Mouse (Mus musculus) intestine, postnatal 0 days (tissue): Measurements from ENCODE around the gene Hc. TPM values are rescaled to one million over a fixed set of nuclear protein-coding genes. Genes with fewer than 3 reads are reported as not detected.

Source experiments
- ATAC-seq: fragments of 200-750 bp; cut with Nextera tagmentation; 2 replicates; pipeline ENCODE4 v1.8.0; 2017; ENCODE audit warnings: mild to moderate bottlenecking, moderate TSS enrichment, moderate library complexity
- H3K27ac ChIP-seq: fragments of 300-500 bp; sonication (generic); 2 replicates; pipeline ENCODE4 v1.5.1; 2014; ENCODE audit warnings: mild to moderate bottlenecking, low read depth, low read length, moderate library complexity
- H3K27me3 ChIP-seq: fragments of 300-500 bp; sonication (generic); replicated peaks from 2 replicates; pipeline ENCODE4 v1.6.1; 2014; ENCODE audit warnings: low read length, mixed read lengths; ENCODE audit not compliant: control insufficient read depth, insufficient read depth
- H3K36me3 ChIP-seq: fragments of 300-500 bp; sonication (generic); 2 replicates; pipeline ENCODE4 v1.6.1; 2014; ENCODE audit warnings: mild to moderate bottlenecking, moderate library complexity; ENCODE audit not compliant: control insufficient read depth, insufficient read depth
- H3K4me1 ChIP-seq: fragments of 300-500 bp; sonication (generic); replicated peaks from 2 replicates; pipeline ENCODE4 v1.6.1; 2014; ENCODE audit warnings: antibody characterized with exemption, low read length, mixed read lengths; ENCODE audit not compliant: control insufficient read depth, insufficient read depth
- H3K4me2 ChIP-seq: fragments of 300-500 bp; sonication (generic); replicated peaks from 2 replicates; pipeline ENCODE4 v1.6.1; 2014; ENCODE audit warnings: low read depth, mild to moderate bottlenecking, moderate library complexity
- H3K4me3 ChIP-seq: fragments of 300-500 bp; sonication (generic); 2 replicates; pipeline ENCODE4 v1.5.1; 2014; ENCODE audit warnings: low read depth, low read length
- H3K9ac ChIP-seq: fragments of 300-500 bp; sonication (generic); 2 replicates; pipeline ENCODE4 v1.6.1; 2014; ENCODE audit warnings: mild to moderate bottlenecking, low read depth, low read length
- H3K9me3 ChIP-seq: fragments of 300-500 bp; sonication (generic); 2 replicates; pipeline ENCODE4 v1.6.1; 2016; ENCODE audit warnings: mixed run types; ENCODE audit not compliant: control insufficient read depth
- CTCF ChIP-seq: sonication (generic); IDR thresholded peaks from 2 replicates; pipeline ENCODE4 v1.5.1; 2016; ENCODE audit warnings: low read depth, mild to moderate bottlenecking, control low read depth, antibody characterized with exemption, moderate library complexity
- WGBS: fragments of 180-500 bp; shearing (Covaris S2); extraction: QIAGEN DNeasy Blood & Tissue Kit; methylation state at CpG from one replicate; pipeline ENCODE4 v1.1.7; 2014; 5-methylcytosine and 5-hydroxymethylcytosine counted together
- polyA plus RNA-seq: library from polyadenylated mRNA; unstranded; fragments of >200 nt; fragmentation: Nextera tagmentation; extraction: Ambion mirVana; gene quantifications from 2 replicates; pipeline ENCODE4 v1.2.1, GENCODE M21; 2015

Gene Hc
- polyA plus RNA-seq, 1 experiment from 2014 or later: 0.14 TPM

- Histone ChIP-seq H3K4me1 (no peaks in the 10 kb centered on the region), H3K9me3 (no peaks in the 10 kb centered on the region), H3K4me3 (no peak overlapping the region), H3K9ac (no peak overlapping the region), H3K27ac (no peak overlapping the region), H3K4me2 (no peak overlapping the region), H3K27me3 (no peaks in the 10 kb centered on the region), H3K36me3 (no peaks in the 10 kb centered on the region)
- no peak for ATAC-seq
- WGBS: 72% methylated on average over 7 of the region's 7 CpGs
- TF ChIP-seq CTCF: no peak
These were observed 103.2 kb downstream of the Hc start for GRCm38 (mm10) chr2:34958036-34958435.

- H3K36me3 ChIP-seq: no peaks in the 10 kb centered on the region
- 48% methylated on average over 1 of the region's 1 CpGs for WGBS
These were observed 103.8 kb downstream of the Hc start for GRCm38 (mm10) chr2:34957405-34957804.

GRCm38 (mm10) chr2:34956941-34957340 lies 104.3 kb downstream of the Hc start:
- Histone ChIP-seq H3K4me2 (no peak overlapping the region), H3K27me3 (no peaks in the 10 kb centered on the region), H3K4me3 (no peak overlapping the region), H3K36me3 (no peaks in the 10 kb centered on the region), H3K9me3 (no peaks in the 10 kb centered on the region), H3K27ac (no peak overlapping the region), H3K4me1 (no peaks in the 10 kb centered on the region), H3K9ac (no peak overlapping the region)
- no peak for TF ChIP-seq CTCF
- ATAC-seq: no peak
- 53% methylated on average over 5 of the region's 5 CpGs for WGBS

More at GRCm38 (mm10) chr2:34957405-34957804, 103.8 kb downstream of the Hc start:
- H3K27me3 ChIP-seq: no peaks in the 10 kb centered on the region
- no peaks in the 10 kb centered on the region for H3K4me1 ChIP-seq
- no peak overlapping the region for H3K4me3 ChIP-seq
- no peak overlapping the region for H3K27ac ChIP-seq
- no peak overlapping the region for H3K4me2 ChIP-seq
- H3K9ac ChIP-seq: no peak overlapping the region
- ATAC-seq: no peak
- H3K9me3 ChIP-seq: no peaks in the 10 kb centered on the region
- no peak for TF ChIP-seq CTCF

GRCm38 (mm10) chr2:34954344-34954743 lies 106.9 kb downstream of the Hc start:
- Histone ChIP-seq H3K9ac (no peak overlapping the region), H3K4me3 (no peak overlapping the region), H3K9me3 (no peaks in the 10 kb centered on the region), H3K4me1 (no peaks in the 10 kb centered on the region), H3K4me2 (no peak overlapping the region), H3K27me3 (no peaks in the 10 kb centered on the region), H3K27ac (no peak overlapping the region), H3K36me3 (no peaks in the 10 kb centered on the region)
- no peak for TF ChIP-seq CTCF
- ATAC-seq: no peak

- Histone ChIP-seq H3K9me3 (no peaks in the 10 kb centered on the region), H3K36me3 (no peaks in the 10 kb centered on the region), H3K27me3 (no peaks in the 10 kb centered on the region), H3K4me1 (no peaks in the 10 kb centered on the region), H3K4me3 (no peak overlapping the region), H3K4me2 (no peak overlapping the region), H3K9ac (no peak overlapping the region), H3K27ac (no peak overlapping the region)
- ATAC-seq: no peak
- no peak for TF ChIP-seq CTCF
- 79% methylated on average over 2 of the region's 2 CpGs for WGBS
These were observed 107.6 kb downstream of the Hc start for GRCm38 (mm10) chr2:34953547-34954116.

- ATAC-seq: no peak
- Histone ChIP-seq H3K4me2 (no peak overlapping the region), H3K4me1 (no peaks in the 10 kb centered on the region), H3K36me3 (no peaks in the 10 kb centered on the region), H3K4me3 (no peak overlapping the region), H3K9ac (no peak overlapping the region), H3K27me3 (no peaks in the 10 kb centered on the region), H3K9me3 (no peaks in the 10 kb centered on the region), H3K27ac (no peak overlapping the region)
- WGBS: 71% methylated on average over 4 of the region's 4 CpGs
- no peak for TF ChIP-seq CTCF
These were observed 108.2 kb downstream of the Hc start for GRCm38 (mm10) chr2:34953018-34953417.

GRCm38 (mm10) chr2:34951469-34951868 lies 109.8 kb downstream of the Hc start:
- TF ChIP-seq CTCF: no peak
- no peak overlapping the region for H3K4me2 ChIP-seq
- ATAC-seq: no peak
- H3K9ac ChIP-seq: no peak overlapping the region
- no peaks in the 10 kb centered on the region for H3K36me3 ChIP-seq
- no peaks in the 10 kb centered on the region for H3K9me3 ChIP-seq
- H3K4me1 ChIP-seq: no peaks in the 10 kb centered on the region
- no peaks in the 10 kb centered on the region for H3K27me3 ChIP-seq
- H3K4me3 ChIP-seq: no peak overlapping the region
- no peak overlapping the region for H3K27ac ChIP-seq
